Mouse (Mus musculus) CD4-positive, CD25-positive, alpha-beta regulatory T cell, adult 4 months (primary cell): ENCODE data around the gene Tspyl2. TPM values are rescaled to one million over a fixed set of nuclear protein-coding genes. Genes with fewer than 3 reads are reported as not detected.

ENCODE experiments used
- polyA plus RNA-seq, 2 experiments: library from polyadenylated mRNA; unstranded; fragments of 100-300 nt; shearing (Covaris generic); gene quantifications; one replicate each; pipeline ENCODE4 v1.2.1; 2017

Gene Tspyl2
- polyA plus RNA-seq, 2 experiments from 2014 or later: 11.9 to 16.1 TPM

Other genes with a start within 250 kb of the Tspyl2 start
- gene Iqsec2, start 198.2 kb downstream of the Tspyl2 start, polyA plus RNA-seq: under 1 TPM; 0.18 to 0.34 TPM
- gene Kdm5c, start 109.4 kb downstream of the Tspyl2 start, polyA plus RNA-seq: 10 to 100 TPM; 30.4 to 37.7 TPM
- gene Kantr, start 14.9 kb downstream of the Tspyl2 start, polyA plus RNA-seq: 10 to 100 TPM; 32.5 to 41.2 TPM
- gene Gpr173, start 26.3 kb upstream of the Tspyl2 start, polyA plus RNA-seq: not detected
- gene Cldn34a, start 220.9 kb upstream of the Tspyl2 start, polyA plus RNA-seq: not detected